Mouse (Mus musculus): ENCODE results near the gene Cep295nl. TPM values are rescaled to one million over a fixed set of nuclear protein-coding genes. Genes with fewer than 3 reads are reported as not detected.

Gene Cep295nl
- not detected for polyA plus RNA-seq (2017; shearing (Covaris generic))

GRCm38 (mm10) chr11:118342400-118342981, at the start of gene Cep295nl:
Gene Cep295nl (minus strand): TSS chr11:118342500.

GRCm38 (mm10) chr11:118355640-118356039, 13.3 kb upstream of the Cep295nl start, which contains the start of gene Timp2:
Gene Timp2 (minus strand): TSS chr11:118355740.

GRCm38 (mm10) chr11:118289999-118290889, 52.1 kb downstream of the Cep295nl start, which contains the start of gene Usp36:
Gene Usp36 (minus strand): TSS chr11:118290244.

Other genes with a start within 250 kb of the Cep295nl start
- gene Dnah17, start 211.9 kb downstream of the Cep295nl start, polyA plus RNA-seq (2017; shearing (Covaris generic)) = 0.16 TPM
- gene Cyth1, start 93.9 kb downstream of the Cep295nl start, polyA plus RNA-seq (2017; shearing (Covaris generic)) = 209 TPM
- gene Usp36, start 52.3 kb downstream of the Cep295nl start, polyA plus RNA-seq (2017; shearing (Covaris generic)) = 58.1 TPM
- gene Timp2, start 13.2 kb upstream of the Cep295nl start, polyA plus RNA-seq (2017; shearing (Covaris generic)) = 12.6 TPM
- 83.4 TPM for gene Lgals3bp, start 59.6 kb upstream of the Cep295nl start, polyA plus RNA-seq (2017; shearing (Covaris generic))
- 44.2 TPM for gene Cant1, start 76.6 kb upstream of the Cep295nl start, polyA plus RNA-seq (2017; shearing (Covaris generic))
- not detected for gene C1qtnf1, start 85.7 kb upstream of the Cep295nl start, polyA plus RNA-seq (2017; shearing (Covaris generic))
- gene Engase, start 134.3 kb upstream of the Cep295nl start, polyA plus RNA-seq (2017; shearing (Covaris generic)) = 8.0 TPM